Mouse (Mus musculus): ENCODE data around the gene Gal3st2.
"Not testable (repeated sequence)": the region's sequence is repeated elsewhere in the genome, so short reads cannot be mapped to it uniquely, and the experiment has no call there.

DNA sequence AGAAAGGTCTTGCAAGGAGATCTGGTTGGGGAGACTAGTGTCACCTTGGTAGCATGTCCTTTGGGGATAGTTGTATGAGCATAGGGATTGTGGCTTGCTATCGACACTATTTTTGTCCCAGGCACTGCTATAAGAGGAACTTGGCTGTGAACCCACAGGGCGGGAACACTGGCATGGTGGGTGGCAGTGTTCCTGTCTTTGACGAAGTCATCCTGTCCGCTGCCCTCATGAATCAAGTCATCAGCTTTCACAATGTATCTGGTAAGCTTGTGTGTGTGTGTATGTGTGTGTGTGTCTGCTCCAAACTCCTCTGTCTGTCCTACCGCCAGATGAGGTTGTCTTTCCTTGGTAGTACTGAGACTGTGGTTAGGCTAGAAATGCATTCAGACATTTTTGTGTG, 45.6 kb downstream of the Gal3st2 start:
- not testable (repeated sequence) for TF ChIP-seq NANOG (IDR thresholded peaks at IDR 0.05; ENCODE audit: borderline replicate concordance, low read length); CTCF (conservative IDR thresholded peaks at IDR 0.05; ENCODE audit: low read length); POU5F1 (IDR thresholded peaks at IDR 0.05; ENCODE audit: borderline replicate concordance, low read length)

Measured in E14TG2a.4 (cell line).